Mouse (Mus musculus): ENCODE results near the gene Ypel4. TPM values are rescaled to one million over a fixed set of nuclear protein-coding genes. Genes with fewer than 3 reads are reported as not detected.

Ypel4 gene
- polyA plus RNA-seq, 1 experiment, result 2.9 TPM

- Histone ChIP-seq H3K4me1 (peaks cover 100% of the 10 kb centered on the region), H3K36me3 (replicated peaks; ENCODE audit: low read length) (peaks cover 10% of the 10 kb centered on the region), H3K9me3 (no peaks in the 10 kb centered on the region), H3K27me3 (replicated peaks) (peaks cover 49% of the 10 kb centered on the region), H3K4me3 (replicated peaks) (peak overlapping the region; percentile 84)
- TF ChIP-seq FLI1 (IDR thresholded peaks at IDR 0.05; ENCODE audit: low read length) (no peak), GATA1 (IDR thresholded peaks at IDR 0.05; ENCODE audit: borderline replicate concordance, low read length) (no peak)
These were observed 4.5 kb downstream of the Ypel4 start for GRCm38 (mm10) chr2:84738271-84738911.

GRCm38 (mm10) chr2:84740608-84741333 lies 6.9 kb downstream of the Ypel4 start:
- no peaks in the 10 kb centered on the region for H3K9me3 ChIP-seq
- no peak for TF ChIP-seq GATA1 (IDR thresholded peaks at IDR 0.05; ENCODE audit: borderline replicate concordance, low read length)
- no peak for TF ChIP-seq FLI1 (IDR thresholded peaks at IDR 0.05; ENCODE audit: low read length)
- peaks cover 35% of the 10 kb centered on the region for H3K27me3 ChIP-seq (replicated peaks)
- peak overlapping the region; percentile 38 for H3K4me3 ChIP-seq (replicated peaks)
- H3K36me3 ChIP-seq (replicated peaks; ENCODE audit: low read length), result peaks cover 10% of the 10 kb centered on the region
- peaks cover 87% of the 10 kb centered on the region for H3K4me1 ChIP-seq

GRCm38 (mm10) chr2:84741841-84742450 lies 8.1 kb downstream of the Ypel4 start:
- Histone ChIP-seq H3K9me3 (no peaks in the 10 kb centered on the region), H3K4me1 (peaks cover 81% of the 10 kb centered on the region), H3K27me3 (replicated peaks) (peaks cover 32% of the 10 kb centered on the region), H3K36me3 (replicated peaks; ENCODE audit: low read length) (peaks cover 10% of the 10 kb centered on the region), H3K4me3 (replicated peaks) (peak overlapping the region; percentile 94)
- TF ChIP-seq GATA1 (IDR thresholded peaks at IDR 0.05; ENCODE audit: borderline replicate concordance, low read length) (no peak), FLI1 (IDR thresholded peaks at IDR 0.05; ENCODE audit: low read length) (no peak)

GRCm38 (mm10) chr2:84742451-84743283 lies 8.8 kb downstream of the Ypel4 start:
- Histone ChIP-seq H3K4me3 (replicated peaks) (peak overlapping the region; percentile 94), H3K36me3 (replicated peaks; ENCODE audit: low read length) (peaks cover 10% of the 10 kb centered on the region), H3K27me3 (replicated peaks) (peaks cover 31% of the 10 kb centered on the region), H3K4me1 (peaks cover 79% of the 10 kb centered on the region), H3K9me3 (no peaks in the 10 kb centered on the region)
- TF ChIP-seq GATA1 (IDR thresholded peaks at IDR 0.05; ENCODE audit: borderline replicate concordance, low read length) (no peak), FLI1 (IDR thresholded peaks at IDR 0.05; ENCODE audit: low read length) (no peak)

- no peak for TF ChIP-seq FLI1 (IDR thresholded peaks at IDR 0.05; ENCODE audit: low read length)
- no peak for TF ChIP-seq GATA1 (IDR thresholded peaks at IDR 0.05; ENCODE audit: borderline replicate concordance, low read length)
- peak within 1 kb of the TSS; percentile 94 for H3K4me3 ChIP-seq (replicated peaks)
- H3K36me3 ChIP-seq (replicated peaks; ENCODE audit: low read length), result peaks cover 10% of the 10 kb centered on the region
- peaks cover 35% of the 10 kb centered on the region for H3K27me3 ChIP-seq (replicated peaks)
- peaks cover 70% of the 10 kb centered on the region for H3K4me1 ChIP-seq
- no peaks in the 10 kb centered on the region for H3K9me3 ChIP-seq
These were observed 9.7 kb downstream of the Ypel4 start, which contains the start of gene Gm19426 for GRCm38 (mm10) chr2:84743561-84743960. Gm19426 (minus strand) TSS chr2:84743655.

GRCm38 (mm10) chr2:84744126-84744525 lies 10.3 kb downstream of the Ypel4 start:
- H3K27me3 ChIP-seq (replicated peaks), result peaks cover 38% of the 10 kb centered on the region
- no peaks in the 10 kb centered on the region for H3K9me3 ChIP-seq
- TF ChIP-seq FLI1 (IDR thresholded peaks at IDR 0.05; ENCODE audit: low read length) (no peak), GATA1 (IDR thresholded peaks at IDR 0.05; ENCODE audit: borderline replicate concordance, low read length) (no peak)
- peaks cover 10% of the 10 kb centered on the region for H3K36me3 ChIP-seq (replicated peaks; ENCODE audit: low read length)
- H3K4me1 ChIP-seq, result peaks cover 64% of the 10 kb centered on the region
- H3K4me3 ChIP-seq (replicated peaks), result peak overlapping the region; percentile 94

GRCm38 (mm10) chr2:84750115-84750514 lies 16.3 kb downstream of the Ypel4 start:
- no peak for TF ChIP-seq GATA1 (IDR thresholded peaks at IDR 0.05; ENCODE audit: borderline replicate concordance, low read length)
- no peak for TF ChIP-seq FLI1 (IDR thresholded peaks at IDR 0.05; ENCODE audit: low read length)
- H3K36me3 ChIP-seq (replicated peaks; ENCODE audit: low read length), result no peaks in the 10 kb centered on the region
- no peak overlapping the region for H3K4me3 ChIP-seq (replicated peaks)
- peaks cover 37% of the 10 kb centered on the region for H3K27me3 ChIP-seq (replicated peaks)
- peaks cover 18% of the 10 kb centered on the region for H3K4me1 ChIP-seq
- H3K9me3 ChIP-seq, result no peaks in the 10 kb centered on the region; the same call in 1 of the 2 replicates

- H3K4me1 ChIP-seq, result peaks cover 27% of the 10 kb centered on the region
- H3K36me3 ChIP-seq (replicated peaks; ENCODE audit: low read length), result no peaks in the 10 kb centered on the region
- H3K27me3 ChIP-seq (replicated peaks), result peaks cover under 1% of the 10 kb centered on the region
- TF ChIP-seq FLI1 (IDR thresholded peaks at IDR 0.05; ENCODE audit: low read length), result no peak
- no peak for TF ChIP-seq GATA1 (IDR thresholded peaks at IDR 0.05; ENCODE audit: borderline replicate concordance, low read length)
- H3K4me3 ChIP-seq (replicated peaks), result no peak overlapping the region
- H3K9me3 ChIP-seq, result no peaks in the 10 kb centered on the region; the same call in 1 of the 2 replicates
These were observed 22.4 kb downstream of the Ypel4 start for GRCm38 (mm10) chr2:84756245-84756644.

- TF ChIP-seq FLI1 (IDR thresholded peaks at IDR 0.05; ENCODE audit: low read length), result no peak
- no peak for TF ChIP-seq GATA1 (IDR thresholded peaks at IDR 0.05; ENCODE audit: borderline replicate concordance, low read length)
- Histone ChIP-seq H3K27me3 (replicated peaks) (peaks cover 3% of the 10 kb centered on the region), H3K4me3 (replicated peaks) (no peak overlapping the region), H3K4me1 (peaks cover 28% of the 10 kb centered on the region), H3K36me3 (replicated peaks; ENCODE audit: low read length) (no peaks in the 10 kb centered on the region), H3K9me3 (no peaks in the 10 kb centered on the region)
These were observed 23.3 kb downstream of the Ypel4 start for GRCm38 (mm10) chr2:84757026-84757682.
